Mouse (Mus musculus) ES-E14 (cell line): ENCODE results near the gene Snx8. TPM values are rescaled to one million over a fixed set of nuclear protein-coding genes. Genes with fewer than 3 reads are reported as not detected.

ENCODE experiments used
- DNase-seq: peaks from one replicate; pipeline ENCODE4 v3.0.0-alpha.2; 2013; ENCODE audit warnings: low read depth, low spot score
- H3K27ac ChIP-seq: 2 replicates; pipeline ENCODE4 v1.5.1; 2012; ENCODE audit warnings: low read depth, mild to moderate bottlenecking, low read length, moderate library complexity, mixed read lengths; ENCODE audit not compliant: poor library complexity, insufficient read depth, severe bottlenecking
- H3K36me3 ChIP-seq: 2 replicates; pipeline ENCODE4 v1.6.1; 2012; ENCODE audit warnings: mild to moderate bottlenecking, low read length, moderate library complexity, mixed read lengths; ENCODE audit not compliant: control insufficient read depth, poor library complexity, insufficient read depth, severe bottlenecking
- H3K4me1 ChIP-seq, 2 experiments: fragments of 150-350 bp in 1 of 2; sonication (generic) in 1 of 2; 2 replicates each; pipeline ENCODE4 v1.6.1; 2012; ENCODE audit warnings: low read length in 2 of 2, mild to moderate bottlenecking in 1 of 2, mixed read lengths in 1 of 2; ENCODE audit not compliant: control insufficient read depth in 2 of 2, insufficient read depth in 2 of 2, poor library complexity in 1 of 2
- H3K4me3 ChIP-seq, 2 experiments: fragments of 150-350 bp in 1 of 2; sonication (generic) in 1 of 2; 2 replicates each; pipeline ENCODE4 v1.5.1; 2012; ENCODE audit warnings: low read length in 2 of 2, low read depth in 1 of 2, mild to moderate bottlenecking in 1 of 2, mixed read lengths in 1 of 2; ENCODE audit not compliant: insufficient read depth in 1 of 2, poor library complexity in 1 of 2, severe bottlenecking in 1 of 2
- H3K9ac ChIP-seq: 2 replicates; pipeline ENCODE4 v1.6.1; 2012; ENCODE audit warnings: low read depth, mild to moderate bottlenecking, low read length, mixed read lengths; ENCODE audit not compliant: poor library complexity, insufficient read depth, severe bottlenecking
- H3K9me3 ChIP-seq: fragments of 150-350 bp; sonication (generic); 2 replicates; pipeline ENCODE4 v1.6.1; 2012; ENCODE audit warnings: low read depth, mild to moderate bottlenecking, low read length; ENCODE audit not compliant: control insufficient read depth, insufficient read depth
- CHD2 ChIP-seq: IDR thresholded peaks from 2 replicates; pipeline ENCODE4 v1.6.1; 2014; ENCODE audit warnings: mild to moderate bottlenecking, low read depth, low read length, inconsistent platforms
- HCFC1 ChIP-seq: IDR thresholded peaks from 2 replicates; pipeline ENCODE4 v1.6.1; 2012; ENCODE audit warnings: low read length, inconsistent platforms, borderline replicate concordance; ENCODE audit not compliant: insufficient read depth
- MAFK ChIP-seq: IDR thresholded peaks from 2 replicates; pipeline ENCODE4 v1.6.1; 2014; ENCODE audit warnings: mild to moderate bottlenecking, low read depth, low read length, inconsistent platforms; ENCODE audit not compliant: insufficient read depth
- ZC3H11A ChIP-seq: IDR thresholded peaks from 2 replicates; pipeline ENCODE4 v1.6.1; 2012; ENCODE audit warnings: low read depth, mild to moderate bottlenecking, inconsistent platforms, low read length, borderline replicate concordance
- ZNF384 ChIP-seq: IDR thresholded peaks from 2 replicates; pipeline ENCODE4 v1.6.1; 2012; ENCODE audit warnings: low read depth, low read length, inconsistent platforms
- in situ Hi-C, 2 experiments: fragments of 600-800 bp; cut with MboI; formaldehyde crosslinking; loops; one replicate each; pipeline ENCODE4 v1.15.1; 2025; ENCODE audit warnings: low sequenced_read_pairs in 2 of 2, inconsistent platforms in 1 of 2; ENCODE audit not compliant: unreplicated experiment in 2 of 2
- total RNA-seq: library from RNA; depleted of rRNA; stranded (reverse); fragments of 300-350 nt; gene quantifications from 2 replicates; pipeline ENCODE4 v1.2.3, GENCODE M21; 2012

The Snx8 gene
- total RNA-seq, 1 experiment = 27.9 TPM

DNA sequence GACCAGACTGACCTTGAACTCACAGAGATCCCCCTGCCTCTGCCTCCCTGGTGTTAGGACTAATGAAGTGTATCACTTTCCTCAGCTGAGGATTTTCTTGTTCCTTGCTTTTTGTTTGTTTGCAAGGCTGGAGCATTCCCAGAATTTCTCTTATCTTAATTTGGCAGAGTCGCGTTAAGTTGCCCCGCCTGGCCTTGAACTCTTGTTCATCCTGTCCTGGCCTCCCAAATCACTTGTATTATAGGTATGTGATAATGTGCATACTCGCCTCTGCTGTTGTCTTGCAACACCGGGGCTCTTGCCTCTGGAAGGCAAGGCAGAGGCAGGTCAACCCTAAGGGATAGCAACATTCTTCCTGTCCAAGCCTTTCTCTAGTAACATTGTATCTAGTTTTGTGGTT is 65.0 kb downstream of the Snx8 start:
- in situ Hi-C loops = no loop called here
- peaks cover 5% of the 10 kb centered on the region for H3K36me3 ChIP-seq
- no peak overlapping the region for H3K27ac ChIP-seq
- H3K4me3 ChIP-seq = no peak overlapping the region
- TF ChIP-seq MAFK (no peak), ZNF384 (no peak), HCFC1 (no peak), ZC3H11A (no peak)
- DNase-seq = no peak
- peaks cover 2 to 4% of the 10 kb centered on the region in 2 experiments; a peak in 2 of 4 replicates for H3K4me1 ChIP-seq
- H3K9ac ChIP-seq = no peak overlapping the region
- no peaks in the 10 kb centered on the region for H3K9me3 ChIP-seq

DNA sequence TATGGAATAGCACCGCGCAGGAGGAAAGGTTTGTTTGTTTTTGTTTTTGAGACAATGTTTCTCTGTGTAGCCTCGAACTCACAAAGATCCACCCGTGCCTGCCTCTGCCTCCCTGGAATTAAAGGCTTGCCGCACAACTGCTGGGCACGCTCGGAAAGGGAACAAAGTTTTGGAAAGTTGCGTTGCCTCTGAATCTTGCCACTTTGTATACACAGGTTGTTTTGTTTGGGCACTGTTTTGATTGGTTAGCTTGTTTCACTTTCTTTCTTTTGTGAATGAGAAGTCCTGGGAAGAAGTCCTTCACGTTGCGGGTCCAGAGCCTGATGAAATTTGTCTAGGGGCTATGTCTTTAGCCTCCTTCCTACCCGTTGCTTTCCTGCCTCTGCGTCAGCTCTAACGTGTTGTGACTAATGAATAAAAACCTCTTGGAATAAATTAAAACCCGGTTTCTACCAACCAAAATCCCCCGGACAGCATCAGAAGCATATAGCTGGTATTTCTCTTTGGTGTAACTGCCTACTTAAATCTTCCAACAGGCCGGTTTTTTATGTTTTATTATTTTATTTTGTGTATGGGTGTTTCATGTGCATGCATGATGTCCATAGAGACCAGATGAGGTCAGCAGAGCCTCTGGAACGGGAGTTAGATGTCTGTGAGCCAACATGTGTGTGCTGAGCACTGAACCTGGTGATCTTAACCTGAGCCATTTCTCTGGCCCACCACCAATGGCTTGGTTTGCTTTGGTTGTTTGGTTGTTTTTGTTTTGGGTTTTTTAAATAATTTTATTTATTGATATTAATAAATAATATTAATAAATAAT is 67.1 kb downstream of the Snx8 start:
- Histone ChIP-seq H3K9ac (peak overlapping the region; percentile 70), H3K9me3 (no peaks in the 10 kb centered on the region), H3K4me3 (peak overlapping the region; percentile 71 to 95), H3K4me1 (peaks cover 2 to 4% of the 10 kb centered on the region in 2 experiments; a peak in 2 of 4 replicates), H3K27ac (no peak overlapping the region), H3K36me3 (no peaks in the 10 kb centered on the region; the same call in 1 of the 2 replicates)
- TF ChIP-seq MAFK (0 out of 2 replicates have a peak, but pooled peaks have one; percentile 5), ZNF384 (no peak), ZC3H11A (no peak)
- DNase-seq = no peak
- in situ Hi-C loops = no loop called here

DNA sequence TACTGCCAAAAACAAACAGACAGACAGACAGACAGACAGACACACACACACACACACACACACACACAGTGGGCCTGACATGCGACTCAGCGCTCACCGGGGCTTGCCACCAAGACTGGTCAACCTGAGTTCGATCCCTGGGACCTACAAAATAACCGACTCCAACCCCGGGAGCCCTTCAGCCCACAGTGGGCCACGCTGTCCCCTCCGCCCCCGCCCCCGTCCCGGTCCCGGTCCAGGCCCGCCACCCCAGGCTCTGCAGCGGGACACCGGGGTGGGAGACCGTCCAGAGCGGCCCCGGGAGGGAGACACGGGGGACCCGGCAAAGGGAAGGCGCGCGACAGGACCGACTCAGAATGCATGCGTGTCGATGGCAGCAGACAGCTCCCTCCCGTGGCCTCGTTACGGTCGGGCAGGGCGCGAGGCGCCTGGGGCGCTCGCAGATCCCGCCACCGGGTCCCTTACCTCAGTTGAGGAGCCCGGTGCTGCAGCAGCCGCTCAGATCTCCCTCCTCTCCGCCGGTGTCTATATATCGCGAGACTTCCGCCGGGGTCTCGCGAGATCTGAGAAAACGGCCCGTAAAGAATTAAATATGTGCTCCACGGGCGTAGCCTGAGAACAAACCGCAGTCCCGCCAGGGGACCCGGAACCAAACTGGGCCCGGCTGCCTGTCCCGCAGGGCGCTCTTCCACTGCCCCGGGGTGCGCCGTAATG is 67.9 kb downstream of the Snx8 start, which contains the start of the genes Mad1l1 and Nudt1:
Gene Mad1l1, minus strand, starts transcription at position 511 of the 714 bp plus-strand sequence.
Gene Nudt1, plus strand, starts transcription at position 615 of the 714 bp plus-strand sequence.
- H3K4me3 ChIP-seq = peak within 1 kb of the TSS; percentile 71 to 95
- peak within 1 kb of the TSS; percentile 97 for H3K9ac ChIP-seq
- H3K9me3 ChIP-seq = no peaks in the 10 kb centered on the region
- H3K4me1 ChIP-seq = peaks cover 2 to 4% of the 10 kb centered on the region in 2 experiments; a peak in 2 of 4 replicates
- TF ChIP-seq HCFC1 (peak; percentile 62; the same call in 1 of the 2 replicates), ZNF384 (no peak), CHD2 (peak; percentile 100), ZC3H11A (no peak), MAFK (no peak)
- in situ Hi-C loops = no loop called here
- no peak within 1 kb of the TSS for H3K27ac ChIP-seq
- no peaks in the 10 kb centered on the region for H3K36me3 ChIP-seq
- DNase-seq = peak; percentile 98

DNA sequence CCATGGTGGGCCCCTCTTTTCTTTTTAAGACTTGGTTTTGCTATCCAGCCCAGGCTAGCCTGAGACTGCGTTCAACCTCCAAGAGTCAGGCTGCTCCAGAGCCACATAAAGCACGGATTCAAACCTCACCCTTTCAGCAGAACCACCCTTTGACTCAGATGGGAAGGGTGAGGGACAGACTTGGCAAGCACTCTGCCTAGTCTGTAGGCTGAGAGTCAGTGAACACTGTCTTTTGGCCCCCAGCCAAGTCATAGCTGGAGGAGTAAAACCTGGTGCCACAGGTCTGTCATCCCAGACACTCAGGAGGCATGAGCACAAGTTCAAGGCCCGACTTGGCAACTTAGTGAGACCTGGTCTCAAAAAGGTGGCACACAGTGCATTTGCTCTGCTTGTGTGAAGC is 72.3 kb downstream of the Snx8 start:
- TF ChIP-seq MAFK (no peak), ZC3H11A (no peak), HCFC1 (no peak), CHD2 (no peak), ZNF384 (no peak)
- Histone ChIP-seq H3K9ac (no peak overlapping the region), H3K9me3 (no peaks in the 10 kb centered on the region), H3K27ac (no peak overlapping the region), H3K4me3 (no peak overlapping the region), H3K4me1 (peaks cover 0 to 4% of the 10 kb centered on the region in 2 experiments; a peak in 1 of 4 replicates), H3K36me3 (peaks cover 23% of the 10 kb centered on the region)
- no peak for DNase-seq
- in situ Hi-C loops = no loop called here
